Mouse (Mus musculus) midbrain, embryonic 14.5 days (tissue): Measurements from ENCODE around the gene Tns1. TPM values are rescaled to one million over a fixed set of nuclear protein-coding genes. Genes with fewer than 3 reads are reported as not detected.

Experiments
- ATAC-seq: fragments of 200-750 bp; cut with Nextera tagmentation; 2 replicates; pipeline ENCODE4 v1.8.0; 2017; ENCODE audit warnings: moderate number of reproducible peaks, moderate library complexity; ENCODE audit not compliant: low FRiP score, low TSS enrichment
- DNase-seq: peaks from one replicate; pipeline ENCODE4 v3.0.0-alpha.2; 2015
- H3K27ac ChIP-seq: fragments of 300-500 bp; sonication (generic); replicated peaks from 2 replicates; pipeline ENCODE4 v1.5.1; 2014; ENCODE audit warnings: mild to moderate bottlenecking, low read depth, low read length, moderate library complexity
- H3K27me3 ChIP-seq: fragments of 300-500 bp; sonication (generic); 2 replicates; pipeline ENCODE4 v1.6.1; 2014; ENCODE audit warnings: low read length, control low read depth, mixed read lengths; ENCODE audit not compliant: control insufficient read depth, insufficient read depth
- H3K36me3 ChIP-seq: fragments of 300-500 bp; sonication (generic); 2 replicates; pipeline ENCODE4 v1.6.1; 2014; ENCODE audit warnings: low read length, control low read depth; ENCODE audit not compliant: control insufficient read depth, insufficient read depth
- H3K4me1 ChIP-seq: fragments of 300-500 bp; sonication (generic); 2 replicates; pipeline ENCODE4 v1.6.1; 2014; ENCODE audit warnings: mild to moderate bottlenecking, antibody characterized with exemption, low read length, control low read depth; ENCODE audit not compliant: control insufficient read depth, insufficient read depth
- H3K4me2 ChIP-seq: fragments of 300-500 bp; sonication (generic); 2 replicates; pipeline ENCODE4 v1.6.1; 2014; ENCODE audit warnings: mild to moderate bottlenecking, low read length, moderate library complexity
- H3K4me3 ChIP-seq: fragments of 300-500 bp; sonication (generic); replicated peaks from 2 replicates; pipeline ENCODE4 v1.5.1; 2014; ENCODE audit warnings: low read depth, low read length
- H3K9ac ChIP-seq: fragments of 300-500 bp; sonication (generic); replicated peaks from 2 replicates; pipeline ENCODE4 v1.6.1; 2014; ENCODE audit warnings: mild to moderate bottlenecking, low read length, moderate library complexity
- H3K9me3 ChIP-seq: fragments of 300-500 bp; sonication (generic); 2 replicates; pipeline ENCODE4 v1.6.1; 2016; ENCODE audit warnings: low read length, control low read depth, mixed read lengths; ENCODE audit not compliant: control insufficient read depth
- WGBS: fragments of 180-500 bp; shearing (Covaris S2); extraction: QIAGEN DNeasy Blood & Tissue Kit; methylation state at CpG from one replicate; pipeline ENCODE4 v1.1.7; 2014; 5-methylcytosine and 5-hydroxymethylcytosine counted together
- polyA plus RNA-seq: library from polyadenylated mRNA; unstranded; fragments of >200 nt; fragmentation: Nextera tagmentation; extraction: Ambion mirVana; gene quantifications from 2 replicates; pipeline ENCODE4 v1.2.1, GENCODE M21; 2014

Gene Tns1
- polyA plus RNA-seq, 1 experiment from 2014 or later = 11.0 TPM

DNA sequence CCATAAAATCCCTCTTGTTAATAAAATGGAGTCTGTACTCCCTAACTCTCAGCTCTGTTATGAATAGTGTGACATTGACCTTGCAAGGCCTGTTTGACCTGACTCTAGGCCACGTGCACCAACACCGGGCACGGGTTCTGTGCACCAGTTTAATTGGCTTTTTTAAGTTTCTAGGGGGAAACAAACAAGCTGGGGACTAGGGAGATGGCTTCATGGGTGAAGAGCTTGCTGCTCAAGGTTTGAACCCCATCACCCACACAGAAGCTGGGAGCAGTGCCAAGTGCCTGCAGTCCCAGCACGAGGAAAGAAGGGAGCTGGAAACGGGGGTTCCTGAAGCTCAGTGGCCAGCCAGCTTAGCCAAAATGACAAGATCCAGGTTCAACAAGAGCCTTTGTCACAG, 192.4 kb downstream of the Tns1 start:
- WGBS = 78% methylated on average over 5 of the region's 5 CpGs
- Histone ChIP-seq H3K4me1 (no peaks in the 10 kb centered on the region), H3K9me3 (no peaks in the 10 kb centered on the region), H3K36me3 (no peaks in the 10 kb centered on the region), H3K27ac (no peak overlapping the region), H3K4me2 (no peak overlapping the region), H3K9ac (no peak overlapping the region), H3K27me3 (no peaks in the 10 kb centered on the region), H3K4me3 (no peak overlapping the region)
- ATAC-seq = no peak
- DNase-seq = no peak

DNA sequence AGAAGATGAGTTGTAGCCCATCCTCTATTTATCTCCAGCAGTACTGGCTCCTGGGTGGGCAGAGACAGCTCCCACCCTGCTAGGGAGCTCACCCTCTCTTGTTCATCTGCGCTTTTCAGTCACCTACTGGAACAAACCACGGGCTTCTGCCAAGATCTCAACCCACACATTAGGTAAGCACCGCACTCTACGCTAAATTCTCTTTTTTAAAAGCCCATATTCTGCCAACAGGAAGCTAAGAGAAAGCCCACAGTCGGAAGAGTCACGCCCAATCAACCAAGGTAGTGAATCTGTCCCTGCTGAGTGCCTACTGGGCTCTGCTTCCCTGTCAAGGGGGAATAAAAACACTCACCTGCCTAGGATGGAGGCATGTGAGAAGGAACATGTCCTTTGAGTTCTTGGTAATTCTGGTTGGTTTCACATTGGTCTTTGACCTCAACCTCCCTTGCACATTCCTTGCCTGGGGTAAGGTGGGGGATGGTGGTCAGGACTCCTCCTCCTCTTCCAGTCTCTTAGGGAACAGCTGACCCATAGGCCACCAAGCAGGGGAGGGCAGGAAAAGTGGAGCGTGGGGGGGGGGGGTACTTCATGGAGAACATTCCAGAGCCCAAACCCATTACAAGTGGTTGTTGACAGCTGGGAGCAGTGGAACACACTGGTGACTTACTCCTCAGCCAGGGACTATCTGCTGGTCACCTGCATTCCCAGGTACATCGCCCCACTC, 193.7 kb downstream of the Tns1 start:
- no peaks in the 10 kb centered on the region for H3K4me1 ChIP-seq
- no peaks in the 10 kb centered on the region for H3K9me3 ChIP-seq
- H3K36me3 ChIP-seq = no peaks in the 10 kb centered on the region
- no peak for DNase-seq
- WGBS = 90% methylated on average over 8 of the region's 8 CpGs
- no peak for ATAC-seq
- no peak overlapping the region for H3K9ac ChIP-seq
- no peak overlapping the region for H3K4me2 ChIP-seq
- H3K27me3 ChIP-seq = no peaks in the 10 kb centered on the region
- H3K27ac ChIP-seq = no peak overlapping the region
- no peak overlapping the region for H3K4me3 ChIP-seq

DNA sequence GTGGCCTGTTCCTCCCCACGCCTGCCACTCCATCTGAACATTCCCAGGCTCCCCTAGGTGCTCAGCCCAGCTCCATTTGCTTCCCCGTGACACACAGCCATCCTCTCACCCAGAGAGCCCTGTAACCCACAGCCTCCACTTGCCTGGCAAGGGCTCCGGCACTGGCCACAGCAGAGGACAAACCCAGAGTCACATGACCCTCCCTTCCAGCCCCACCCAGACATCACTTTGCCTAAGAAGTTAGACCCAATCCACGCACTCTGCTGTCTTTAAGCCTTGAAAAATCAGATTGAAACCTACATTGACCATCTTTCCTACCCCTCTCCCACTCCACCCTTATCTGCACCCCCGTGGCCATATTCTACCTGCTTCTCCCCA, 194.3 kb downstream of the Tns1 start:
- no peak overlapping the region for H3K4me2 ChIP-seq
- no peak overlapping the region for H3K27ac ChIP-seq
- H3K9me3 ChIP-seq = no peaks in the 10 kb centered on the region
- no peaks in the 10 kb centered on the region for H3K4me1 ChIP-seq
- H3K27me3 ChIP-seq = no peaks in the 10 kb centered on the region
- DNase-seq (no peak), ATAC-seq (no peak)
- 86% methylated on average over 5 of the region's 5 CpGs for WGBS
- H3K9ac ChIP-seq = no peak overlapping the region
- no peaks in the 10 kb centered on the region for H3K36me3 ChIP-seq
- no peak overlapping the region for H3K4me3 ChIP-seq

DNA sequence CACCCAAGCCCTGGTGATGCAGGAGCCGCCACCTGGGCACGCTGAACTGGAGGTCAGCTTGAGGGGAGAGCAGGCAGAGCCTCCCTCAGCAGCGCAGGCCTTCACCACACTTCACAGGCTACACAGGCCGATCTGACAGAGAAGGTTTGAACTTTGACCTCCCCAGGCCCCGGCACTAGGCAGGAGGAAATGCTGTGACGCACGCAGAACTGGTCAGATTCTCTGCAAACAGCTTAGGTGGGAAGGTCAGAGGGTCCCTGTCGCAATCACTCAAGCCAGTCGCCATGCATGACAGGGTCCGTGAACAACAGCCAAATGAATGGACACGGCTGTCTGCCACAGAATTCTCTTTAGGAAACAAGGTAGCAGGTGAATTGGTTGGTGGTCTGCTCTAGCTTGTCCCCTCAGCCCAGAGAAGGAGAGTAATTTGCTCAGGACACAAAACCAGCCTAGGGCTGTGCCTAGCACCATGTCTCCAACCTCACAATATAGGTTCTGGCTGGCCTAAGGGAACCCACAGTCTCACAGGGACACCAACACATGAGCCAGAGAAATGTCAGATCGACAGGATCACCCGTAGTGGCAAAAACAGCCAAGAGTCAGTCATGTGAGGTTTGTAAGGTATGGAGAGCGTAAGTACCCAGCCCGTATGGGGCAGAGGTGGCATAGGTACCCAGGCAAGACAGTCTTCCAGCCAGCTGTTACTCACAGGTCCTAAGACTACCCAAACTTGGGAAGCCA, 194.9 kb downstream of the Tns1 start:
- Histone ChIP-seq H3K4me2 (no peak overlapping the region), H3K36me3 (no peaks in the 10 kb centered on the region), H3K9ac (no peak overlapping the region), H3K9me3 (no peaks in the 10 kb centered on the region), H3K4me3 (no peak overlapping the region), H3K27ac (no peak overlapping the region), H3K4me1 (no peaks in the 10 kb centered on the region), H3K27me3 (no peaks in the 10 kb centered on the region)
- DNase-seq (no peak), ATAC-seq (no peak)
- WGBS = 39% methylated on average over 15 of the region's 15 CpGs

DNA sequence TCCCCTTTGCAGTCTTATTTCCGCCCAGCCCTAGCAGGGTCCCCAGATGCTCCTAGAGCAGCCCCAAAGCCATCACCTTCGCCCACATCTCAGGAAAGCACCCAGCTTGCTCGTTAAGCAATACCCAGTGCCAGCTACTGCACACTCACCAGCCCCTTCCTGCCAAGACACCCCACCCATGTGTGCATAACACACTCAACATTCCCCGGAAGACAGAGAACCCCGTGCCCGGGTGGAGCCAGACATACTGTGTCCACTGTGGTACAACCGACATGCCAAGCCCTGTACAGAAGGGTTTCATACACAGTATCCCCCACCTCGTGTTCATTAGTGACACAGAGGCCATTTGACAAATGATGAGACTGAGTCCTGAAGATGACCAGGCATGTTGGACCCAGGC, 195.9 kb downstream of the Tns1 start:
- Histone ChIP-seq H3K9me3 (no peaks in the 10 kb centered on the region), H3K36me3 (no peaks in the 10 kb centered on the region), H3K27ac (no peak overlapping the region), H3K27me3 (no peaks in the 10 kb centered on the region), H3K4me2 (no peak overlapping the region), H3K4me3 (no peak overlapping the region), H3K9ac (no peak overlapping the region), H3K4me1 (no peaks in the 10 kb centered on the region)
- ATAC-seq (no peak), DNase-seq (no peak)
- WGBS = 95% methylated on average over 8 of the region's 8 CpGs

DNA sequence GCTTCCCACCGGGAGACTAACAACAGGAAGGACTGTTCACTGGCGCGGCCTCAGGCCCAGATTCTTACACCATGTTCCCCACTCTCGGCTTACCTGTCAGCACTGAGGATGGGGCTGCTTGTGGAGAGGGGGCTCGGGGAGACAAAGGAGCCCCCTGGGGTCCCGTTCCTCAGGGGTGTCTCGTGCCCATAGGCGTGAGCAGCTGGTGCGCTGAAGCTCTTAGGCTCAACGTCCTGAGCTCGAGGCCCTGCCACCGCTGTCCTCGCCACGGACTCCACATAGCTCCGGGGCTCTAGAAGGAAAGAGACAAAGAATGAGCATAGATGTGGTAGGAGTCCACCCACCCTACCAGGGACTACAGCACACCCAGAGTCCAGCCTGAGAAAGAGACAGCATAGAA, 196.4 kb downstream of the Tns1 start:
- Histone ChIP-seq H3K4me2 (no peak overlapping the region), H3K9ac (no peak overlapping the region), H3K4me1 (no peaks in the 10 kb centered on the region), H3K36me3 (no peaks in the 10 kb centered on the region), H3K27me3 (no peaks in the 10 kb centered on the region), H3K27ac (no peak overlapping the region), H3K9me3 (no peaks in the 10 kb centered on the region), H3K4me3 (no peak overlapping the region)
- DNase-seq (no peak), ATAC-seq (no peak)
- 82% methylated on average over 15 of the region's 15 CpGs for WGBS

DNA sequence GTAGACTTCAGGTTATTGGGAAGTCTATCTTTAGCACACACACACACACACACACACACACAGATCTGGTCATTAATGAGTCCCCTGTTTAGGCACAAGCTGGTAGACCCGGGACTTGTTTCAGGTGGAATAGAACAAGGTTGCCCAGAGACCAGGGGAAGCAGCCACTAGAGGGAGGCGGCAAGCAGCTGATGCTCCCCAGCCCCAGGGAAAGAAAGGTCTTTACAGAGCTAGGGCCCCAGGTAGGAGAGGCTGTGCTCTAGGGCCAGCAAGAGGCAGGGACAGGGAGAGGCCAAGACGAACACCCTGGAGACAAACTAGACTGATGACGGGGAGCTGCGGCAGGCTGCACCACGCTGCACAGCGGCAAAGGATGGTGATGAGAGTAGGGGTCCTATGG, 198.0 kb downstream of the Tns1 start:
- no peak overlapping the region for H3K9ac ChIP-seq
- no peak overlapping the region for H3K4me2 ChIP-seq
- H3K4me1 ChIP-seq = no peaks in the 10 kb centered on the region
- ATAC-seq (no peak), DNase-seq (no peak)
- no peak overlapping the region for H3K27ac ChIP-seq
- WGBS = 65% methylated on average over 7 of the region's 7 CpGs
- H3K9me3 ChIP-seq = no peaks in the 10 kb centered on the region
- no peaks in the 10 kb centered on the region for H3K36me3 ChIP-seq
- H3K4me3 ChIP-seq = no peak overlapping the region
- H3K27me3 ChIP-seq = no peaks in the 10 kb centered on the region

DNA sequence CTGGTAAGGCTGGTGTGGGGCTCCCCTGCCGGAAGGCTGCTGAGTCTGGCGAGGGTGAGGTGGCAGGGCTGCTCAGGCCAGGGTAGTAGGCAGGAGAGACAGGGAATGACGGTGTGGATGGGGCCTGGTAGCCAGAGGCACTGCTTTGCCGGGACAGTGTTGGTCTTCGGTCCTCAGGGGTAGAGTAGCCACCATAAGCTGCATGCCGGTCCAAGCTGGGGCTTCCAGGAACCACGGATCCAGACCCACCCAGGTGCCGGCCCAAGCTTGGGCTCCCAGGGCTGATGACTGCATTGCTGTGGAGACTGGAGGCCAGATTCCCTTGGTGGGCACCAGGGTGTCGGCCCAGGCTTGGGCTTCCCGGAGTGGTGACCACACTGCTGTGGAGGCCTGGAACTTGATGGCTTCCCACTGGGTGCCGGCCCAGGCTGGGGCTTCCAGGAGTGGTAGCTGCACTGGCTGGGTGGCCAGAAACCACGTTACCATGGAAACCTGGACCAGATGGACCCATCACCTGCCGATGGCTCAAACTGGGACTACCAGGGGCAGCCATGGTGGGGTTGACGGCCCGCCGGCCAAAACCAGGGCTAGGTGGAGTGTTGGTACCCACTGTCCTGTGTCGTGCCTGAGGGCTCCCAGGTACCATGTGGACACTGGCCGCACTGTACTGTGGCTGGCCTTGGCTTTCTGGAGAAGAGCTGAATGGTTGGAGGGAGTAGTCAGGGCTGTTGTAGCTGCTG, 199.2 kb downstream of the Tns1 start:
- ATAC-seq (no peak), DNase-seq (no peak)
- Histone ChIP-seq H3K9ac (no peak overlapping the region), H3K9me3 (no peaks in the 10 kb centered on the region), H3K36me3 (no peaks in the 10 kb centered on the region), H3K4me1 (no peaks in the 10 kb centered on the region), H3K27me3 (no peaks in the 10 kb centered on the region), H3K27ac (no peak overlapping the region), H3K4me3 (no peak overlapping the region), H3K4me2 (no peak overlapping the region)
- WGBS = 93% methylated on average over 18 of the region's 18 CpGs
